Mouse (Mus musculus): ENCODE data around the gene Olfr1499. TPM values are rescaled to one million over a fixed set of nuclear protein-coding genes. Genes with fewer than 3 reads are reported as not detected.
"Not testable (repeated sequence)": the region's sequence is repeated elsewhere in the genome, so short reads cannot be mapped to it uniquely, and the experiment has no call there.

Gene Olfr1499
- polyA plus RNA-seq, 1 experiment: not detected

GRCm38 (mm10) chr19:13818827-13819226 lies 420 bp downstream of the Olfr1499 start:
- no peaks in the 10 kb centered on the region for H3K36me3 ChIP-seq (ENCODE audit: control insufficient read depth, insufficient read depth, low read length, poor library complexity, severe bottlenecking)
- H3K4me3 ChIP-seq (ENCODE audit: low read depth, low read length): no peak overlapping the region
- no peaks in the 10 kb centered on the region for H3K27me3 ChIP-seq (ENCODE audit: control insufficient read depth, insufficient read depth, low read length, poor library complexity, severe bottlenecking)
- H3K9ac ChIP-seq (ENCODE audit: low read depth, poor library complexity, severe bottlenecking): no peak overlapping the region
- no peak for TF ChIP-seq CTCF (IDR thresholded peaks at IDR 0.05; ENCODE audit: low read depth, low read length)
- TF ChIP-seq POLR2A (IDR thresholded peaks at IDR 0.05; ENCODE audit: insufficient read depth, low read length): no peak
- TF ChIP-seq EP300 (IDR thresholded peaks at IDR 0.05; ENCODE audit: insufficient read depth, low read depth, low read length): no peak
- H3K9me3 ChIP-seq (replicated peaks; ENCODE audit: control insufficient read depth, insufficient read depth, low read length, poor library complexity, severe bottlenecking): no peaks in the 10 kb centered on the region
- H3K4me1 ChIP-seq (ENCODE audit: control insufficient read depth, insufficient read depth, low read length): no peaks in the 10 kb centered on the region
- H3K27ac ChIP-seq (ENCODE audit: insufficient read depth, low read length): no peak overlapping the region

GRCm38 (mm10) chr19:13812823-13813222 lies 6.4 kb downstream of the Olfr1499 start:
- H3K27me3 ChIP-seq (ENCODE audit: control insufficient read depth, insufficient read depth, low read length, poor library complexity, severe bottlenecking): no peaks in the 10 kb centered on the region
- H3K27ac ChIP-seq (ENCODE audit: insufficient read depth, low read length): no peak overlapping the region
- peaks cover 7% of the 10 kb centered on the region for H3K9me3 ChIP-seq (replicated peaks; ENCODE audit: control insufficient read depth, insufficient read depth, low read length, poor library complexity, severe bottlenecking)
- no peak overlapping the region for H3K9ac ChIP-seq (ENCODE audit: low read depth, poor library complexity, severe bottlenecking)
- no peaks in the 10 kb centered on the region for H3K36me3 ChIP-seq (ENCODE audit: control insufficient read depth, insufficient read depth, low read length, poor library complexity, severe bottlenecking)
- H3K4me1 ChIP-seq (ENCODE audit: control insufficient read depth, insufficient read depth, low read length): no peaks in the 10 kb centered on the region
- TF ChIP-seq EP300 (IDR thresholded peaks at IDR 0.05; ENCODE audit: insufficient read depth, low read depth, low read length) (no peak), CTCF (IDR thresholded peaks at IDR 0.05; ENCODE audit: low read depth, low read length) (peak; percentile 62)
- H3K4me3 ChIP-seq (ENCODE audit: low read depth, low read length): no peak overlapping the region

- peaks cover 20% of the 10 kb centered on the region for H3K9me3 ChIP-seq (replicated peaks; ENCODE audit: control insufficient read depth, insufficient read depth, low read length, poor library complexity, severe bottlenecking)
- H3K27ac ChIP-seq (ENCODE audit: insufficient read depth, low read length); H3K27me3 ChIP-seq (ENCODE audit: control insufficient read depth, insufficient read depth, low read length, poor library complexity, severe bottlenecking); H3K36me3 ChIP-seq (ENCODE audit: control insufficient read depth, insufficient read depth, low read length, poor library complexity, severe bottlenecking); H3K4me1 ChIP-seq (ENCODE audit: control insufficient read depth, insufficient read depth, low read length); H3K9ac ChIP-seq (ENCODE audit: low read depth, poor library complexity, severe bottlenecking); H3K4me3 ChIP-seq (ENCODE audit: low read depth, low read length): not testable (repeated sequence)
Measured at GRCm38 (mm10) chr19:13805486-13805885, 13.8 kb downstream of the Olfr1499 start.

- no peaks in the 10 kb centered on the region for H3K27me3 ChIP-seq (ENCODE audit: control insufficient read depth, insufficient read depth, low read length, poor library complexity, severe bottlenecking)
- H3K4me1 ChIP-seq (ENCODE audit: control insufficient read depth, insufficient read depth, low read length): no peaks in the 10 kb centered on the region
- H3K9me3 ChIP-seq (replicated peaks; ENCODE audit: control insufficient read depth, insufficient read depth, low read length, poor library complexity, severe bottlenecking): no peaks in the 10 kb centered on the region
- no peak for TF ChIP-seq CTCF (IDR thresholded peaks at IDR 0.05; ENCODE audit: low read depth, low read length)
- no peak for TF ChIP-seq POLR2A (IDR thresholded peaks at IDR 0.05; ENCODE audit: insufficient read depth, low read length)
- TF ChIP-seq EP300 (IDR thresholded peaks at IDR 0.05; ENCODE audit: insufficient read depth, low read depth, low read length): no peak
- H3K9ac ChIP-seq (ENCODE audit: low read depth, poor library complexity, severe bottlenecking): no peak within 1 kb of the TSS
- H3K4me3 ChIP-seq (ENCODE audit: low read depth, low read length): no peak within 1 kb of the TSS
- H3K27ac ChIP-seq (ENCODE audit: insufficient read depth, low read length): no peak within 1 kb of the TSS
- H3K36me3 ChIP-seq (ENCODE audit: control insufficient read depth, insufficient read depth, low read length, poor library complexity, severe bottlenecking): no peaks in the 10 kb centered on the region
Measured at GRCm38 (mm10) chr19:13798102-13798501, 21.1 kb downstream of the Olfr1499 start, which contains the start of gene Olfr1497. Gene Olfr1497, minus strand, starts transcription at chr19:13798202.

- no peak within 1 kb of the TSS for H3K4me3 ChIP-seq (ENCODE audit: low read depth, low read length)
- no peak within 1 kb of the TSS for H3K9ac ChIP-seq (ENCODE audit: low read depth, poor library complexity, severe bottlenecking)
- H3K27me3 ChIP-seq (ENCODE audit: control insufficient read depth, insufficient read depth, low read length, poor library complexity, severe bottlenecking): no peaks in the 10 kb centered on the region
- H3K27ac ChIP-seq (ENCODE audit: insufficient read depth, low read length): no peak within 1 kb of the TSS
- H3K4me1 ChIP-seq (ENCODE audit: control insufficient read depth, insufficient read depth, low read length): no peaks in the 10 kb centered on the region
- TF ChIP-seq POLR2A (IDR thresholded peaks at IDR 0.05; ENCODE audit: insufficient read depth, low read length): no peak
- TF ChIP-seq CTCF (IDR thresholded peaks at IDR 0.05; ENCODE audit: low read depth, low read length): no peak
- TF ChIP-seq EP300 (IDR thresholded peaks at IDR 0.05; ENCODE audit: insufficient read depth, low read depth, low read length): no peak
- no peaks in the 10 kb centered on the region for H3K9me3 ChIP-seq (replicated peaks; ENCODE audit: control insufficient read depth, insufficient read depth, low read length, poor library complexity, severe bottlenecking)
- no peaks in the 10 kb centered on the region for H3K36me3 ChIP-seq (ENCODE audit: control insufficient read depth, insufficient read depth, low read length, poor library complexity, severe bottlenecking)
Measured at GRCm38 (mm10) chr19:13777578-13777977, 41.7 kb downstream of the Olfr1499 start, which contains the start of gene Olfr1496. Gene Olfr1496, plus strand, starts transcription at chr19:13777878.

GRCm38 (mm10) chr19:13768565-13769276 lies 50.5 kb downstream of the Olfr1499 start:
- no peak overlapping the region for H3K9ac ChIP-seq (ENCODE audit: low read depth, poor library complexity, severe bottlenecking)
- no peak overlapping the region for H3K4me3 ChIP-seq (ENCODE audit: low read depth, low read length)
- no peaks in the 10 kb centered on the region for H3K36me3 ChIP-seq (ENCODE audit: control insufficient read depth, insufficient read depth, low read length, poor library complexity, severe bottlenecking)
- TF ChIP-seq EP300 (IDR thresholded peaks at IDR 0.05; ENCODE audit: insufficient read depth, low read depth, low read length) (no peak), POLR2A (IDR thresholded peaks at IDR 0.05; ENCODE audit: insufficient read depth, low read length) (no peak), CTCF (IDR thresholded peaks at IDR 0.05; ENCODE audit: low read depth, low read length) (no peak)
- no peaks in the 10 kb centered on the region for H3K4me1 ChIP-seq (ENCODE audit: control insufficient read depth, insufficient read depth, low read length)
- no peaks in the 10 kb centered on the region for H3K27me3 ChIP-seq (ENCODE audit: control insufficient read depth, insufficient read depth, low read length, poor library complexity, severe bottlenecking)
- H3K9me3 ChIP-seq (replicated peaks; ENCODE audit: control insufficient read depth, insufficient read depth, low read length, poor library complexity, severe bottlenecking): no peaks in the 10 kb centered on the region
- no peak overlapping the region for H3K27ac ChIP-seq (ENCODE audit: insufficient read depth, low read length)
